12 mouse cellular contexts compared by ENCODE assay signal in genomic region chr2:144373063-144373462, GRCm38 (mm10).
"Had no signal": no experiment of that assay in that cellular context is flagged by ENCODE, and none has a peak within 500 bp of the region (broad histone marks: within the 10 kb centered on the region; RNA-seq: fewer than 3 reads in every experiment).

No protein-coding gene starts in this region.

- H3K4me3 ChIP-seq: limb, embryonic 15.5 days; liver, embryonic 12.5 days; megakaryocyte, embryonic 14.5 days; neural tube, embryonic 13.5 days had no signal

- H3K27ac ChIP-seq: kidney, postnatal 0 days; limb, embryonic 15.5 days; liver, embryonic 12.5 days; macrophage; neural tube, embryonic 13.5 days had no signal

- DNase-seq: kidney, adult 9 months; kidney, postnatal 4 days; lung, embryonic 14.5 days; lung, postnatal 10 days; retina, postnatal 1 day; thymus, postnatal 4 days had no signal
